Comparison of ENCODE assay signal across 8 mouse cellular contexts in the genomic region with DNA sequence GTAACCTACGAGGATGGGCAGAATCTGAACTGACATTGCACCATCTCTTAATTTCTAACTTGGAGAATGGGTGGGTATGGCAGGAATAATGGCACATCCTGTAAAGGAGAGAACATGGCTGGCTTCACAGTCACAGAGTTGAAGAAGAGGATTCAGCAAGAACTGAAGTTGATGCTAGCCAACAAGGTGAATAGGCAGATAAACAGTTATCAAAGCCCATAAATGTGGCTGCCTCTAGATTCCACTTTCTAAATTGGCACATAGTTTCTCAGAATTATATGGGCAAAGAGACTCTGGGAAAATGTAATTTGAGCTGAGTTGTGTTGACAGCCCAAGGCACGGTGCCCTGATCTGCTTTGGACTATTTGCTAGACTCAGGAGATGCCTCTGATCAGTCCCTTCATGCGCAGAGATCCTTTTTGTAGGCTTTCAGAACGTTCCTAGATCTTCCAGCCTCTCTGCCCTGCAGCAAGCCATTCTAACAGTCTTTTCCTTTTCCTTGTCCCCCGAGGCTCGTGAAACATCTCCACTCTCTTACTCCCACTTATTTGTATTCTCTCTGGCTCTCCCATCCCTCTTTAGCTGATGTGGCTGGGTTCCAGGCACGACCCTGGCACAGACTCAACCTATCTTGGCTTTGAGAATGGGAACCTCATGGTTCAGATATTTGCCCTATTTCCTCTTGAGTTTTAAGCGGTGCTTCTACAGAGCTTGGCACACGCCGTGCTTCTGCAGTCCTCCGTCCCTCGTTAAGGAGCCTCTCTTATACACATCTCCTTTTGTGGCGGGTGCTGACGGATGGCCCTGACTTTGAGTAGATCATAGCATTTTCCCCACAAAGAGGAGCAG.
A peak's percentile ranks its signal among the peaks of the same experiment; 100 is the strongest.
DNase-seq lines count a peak whose midpoint lies in the region; ATAC-seq and TF ChIP-seq lines count a peak whose summit lies in the region.
"Had no signal": no experiment of that assay in that cellular context is flagged by ENCODE, and none has a peak within 500 bp of the region (broad histone marks: within the 10 kb centered on the region; RNA-seq: fewer than 3 reads in every experiment).

No protein-coding gene starts in this region.

- no peaks in the 10 kb centered on the region for H3K27me3 ChIP-seq in kidney, embryonic 15.5 days
- no peaks in the 10 kb centered on the region for H3K27me3 ChIP-seq in limb, embryonic 15.5 days
- H3K27me3 ChIP-seq: liver, embryonic 15.5 days had no signal

- intact Hi-C loops in gastrocnemius, adult 2 months (cut with DNase I): no loop called here

- H3K4me1 ChIP-seq in kidney, embryonic 15.5 days: peaks cover 3% of the 10 kb centered on the region; the same call in 1 of the 2 replicates
- H3K4me1 ChIP-seq in limb, embryonic 15.5 days: 0 out of 2 replicates have a peak, but pooled peaks cover 3% of the 10 kb centered on the region
- H3K4me1 ChIP-seq: liver, embryonic 15.5 days had no signal

- 55% methylated on average over 14 of the region's 14 CpGs for WGBS in kidney, embryonic 15.5 days
- 37% methylated on average over 14 of the region's 14 CpGs for WGBS in limb, embryonic 15.5 days

- H3K27ac ChIP-seq in gastrocnemius, adult 2 months: no peak overlapping the region
- peak overlapping the region; percentile 20; the same call in 1 of the 2 replicates for H3K27ac ChIP-seq in kidney, embryonic 15.5 days
- H3K27ac ChIP-seq in limb, embryonic 15.5 days: peak overlapping the region; percentile 47
- H3K27ac ChIP-seq: liver, embryonic 15.5 days had no signal

- peak overlapping the region; percentile 58 for H3K4me3 ChIP-seq in gastrocnemius, adult 2 months
- H3K4me3 ChIP-seq in kidney, embryonic 15.5 days (replicated peaks): no peak overlapping the region
- H3K4me3 ChIP-seq in limb, embryonic 15.5 days: no peak overlapping the region
- H3K4me3 ChIP-seq: liver, embryonic 15.5 days had no signal

- ATAC-seq in kidney, embryonic 15.5 days (replicated peaks; ENCODE audit: low FRiP score): no peak
- ATAC-seq in limb, embryonic 15.5 days (ENCODE audit: insufficient number of reproducible peaks, low FRiP score, low TSS enrichment, low read depth): 0 out of 2 replicates have a peak, but pooled peaks have one; percentile 40
- no peak for ATAC-seq in activated CD4-positive, CD25-positive, alpha-beta regulatory T cell, adult 4 months

- TF ChIP-seq CTCF in gastrocnemius, adult 2 months (IDR thresholded peaks at IDR 0.05): no peak

- H3K4me2 ChIP-seq in kidney, embryonic 15.5 days: peak overlapping the region; percentile 34
- peak overlapping the region; percentile 11 for H3K4me2 ChIP-seq in limb, embryonic 15.5 days
- H3K4me2 ChIP-seq: liver, embryonic 15.5 days had no signal

- no peaks in the 10 kb centered on the region for H3K9me3 ChIP-seq in kidney, embryonic 15.5 days (replicated peaks)
- no peaks in the 10 kb centered on the region for H3K9me3 ChIP-seq in limb, embryonic 15.5 days
- H3K9me3 ChIP-seq: liver, embryonic 15.5 days had no signal

- peak; percentile 27 to 30 for DNase-seq in adrenal gland, postnatal 36 days
- DNase-seq in cerebellum, adult 9-10 months: peak; percentile 86
- DNase-seq in gastrocnemius, adult 2 months: peak; percentile 48
- DNase-seq in skeletal muscle tissue, adult 2 months (ENCODE audit: low read depth, low spot score): peak; percentile 23

- H3K36me3 ChIP-seq in kidney, embryonic 15.5 days: no peaks in the 10 kb centered on the region
- no peaks in the 10 kb centered on the region for H3K36me3 ChIP-seq in limb, embryonic 15.5 days
- H3K36me3 ChIP-seq: liver, embryonic 15.5 days had no signal

- no peak overlapping the region for H3K9ac ChIP-seq in kidney, embryonic 15.5 days
- no peak overlapping the region for H3K9ac ChIP-seq in limb, embryonic 15.5 days
- H3K9ac ChIP-seq: liver, embryonic 15.5 days had no signal

Comparison
In these comparisons a context has a peak if more than half of its experiments do, and no peak if none do; other contexts are left out.
1. DNase-seq: peak in every context shown above with its lines; median percentile 86 in cerebellum, adult 9-10 months; 48 in gastrocnemius, adult 2 months; 28 in adrenal gland, postnatal 36 days; 23 in skeletal muscle tissue, adult 2 months.